Mouse (Mus musculus) limb, embryonic 13.5 days (tissue): Measurements from ENCODE around the gene Cdkn3. TPM values are rescaled to one million over a fixed set of nuclear protein-coding genes. Genes with fewer than 3 reads are reported as not detected.
A peak's percentile ranks its signal among the peaks of the same experiment; 100 is the strongest.
"Not testable (repeated sequence)": the region's sequence is repeated elsewhere in the genome, so short reads cannot be mapped to it uniquely, and the experiment has no call there.

Experiments
- ATAC-seq: fragments of 200-750 bp; cut with Nextera tagmentation; 2 replicates; pipeline ENCODE4 v1.8.0; 2017; ENCODE audit warnings: low read depth, moderate number of reproducible peaks, moderate TSS enrichment; ENCODE audit not compliant: low FRiP score
- H3K27ac ChIP-seq: fragments of 300-500 bp; sonication (generic); 2 replicates; pipeline ENCODE4 v1.5.1; 2015; ENCODE audit warnings: inconsistent platforms, mild to moderate bottlenecking, moderate library complexity
- H3K27me3 ChIP-seq: fragments of 300-500 bp; sonication (generic); 2 replicates; pipeline ENCODE4 v1.6.1; 2015; ENCODE audit warnings: mild to moderate bottlenecking, inconsistent platforms
- H3K36me3 ChIP-seq: fragments of 300-500 bp; sonication (generic); 2 replicates; pipeline ENCODE4 v1.6.1; 2015; ENCODE audit warnings: inconsistent platforms, mild to moderate bottlenecking, moderate library complexity
- H3K4me1 ChIP-seq: fragments of 300-500 bp; sonication (generic); 2 replicates; pipeline ENCODE4 v1.6.1; 2015; ENCODE audit warnings: inconsistent platforms
- H3K4me2 ChIP-seq: fragments of 300-500 bp; sonication (generic); replicated peaks from 2 replicates; pipeline ENCODE4 v1.6.1; 2015; ENCODE audit warnings: inconsistent platforms, mild to moderate bottlenecking, moderate library complexity
- H3K4me3 ChIP-seq: fragments of 300-500 bp; sonication (generic); 2 replicates; pipeline ENCODE4 v1.5.1; 2015; ENCODE audit warnings: moderate library complexity, mild to moderate bottlenecking, inconsistent platforms
- H3K9ac ChIP-seq: fragments of 300-500 bp; sonication (generic); 2 replicates; pipeline ENCODE4 v1.6.1; 2015; ENCODE audit warnings: mild to moderate bottlenecking, inconsistent platforms
- H3K9me3 ChIP-seq: fragments of 300-500 bp; sonication (generic); 2 replicates; pipeline ENCODE4 v1.6.1; 2016; ENCODE audit warnings: inconsistent platforms
- WGBS: fragments of 180-500 bp; shearing (Covaris S2); methylation state at CpG from one replicate; pipeline ENCODE4 v1.1.7; 2015; 5-methylcytosine and 5-hydroxymethylcytosine counted together
- polyA plus RNA-seq: library from polyadenylated mRNA; unstranded; fragments of >200 nt; fragmentation: Nextera tagmentation; extraction: Ambion mirVana; gene quantifications from 2 replicates; pipeline ENCODE4 v1.2.1, GENCODE M21; 2015

The Cdkn3 gene
- polyA plus RNA-seq, result 43.6 and 48.5 TPM in 2 replicates

DNA sequence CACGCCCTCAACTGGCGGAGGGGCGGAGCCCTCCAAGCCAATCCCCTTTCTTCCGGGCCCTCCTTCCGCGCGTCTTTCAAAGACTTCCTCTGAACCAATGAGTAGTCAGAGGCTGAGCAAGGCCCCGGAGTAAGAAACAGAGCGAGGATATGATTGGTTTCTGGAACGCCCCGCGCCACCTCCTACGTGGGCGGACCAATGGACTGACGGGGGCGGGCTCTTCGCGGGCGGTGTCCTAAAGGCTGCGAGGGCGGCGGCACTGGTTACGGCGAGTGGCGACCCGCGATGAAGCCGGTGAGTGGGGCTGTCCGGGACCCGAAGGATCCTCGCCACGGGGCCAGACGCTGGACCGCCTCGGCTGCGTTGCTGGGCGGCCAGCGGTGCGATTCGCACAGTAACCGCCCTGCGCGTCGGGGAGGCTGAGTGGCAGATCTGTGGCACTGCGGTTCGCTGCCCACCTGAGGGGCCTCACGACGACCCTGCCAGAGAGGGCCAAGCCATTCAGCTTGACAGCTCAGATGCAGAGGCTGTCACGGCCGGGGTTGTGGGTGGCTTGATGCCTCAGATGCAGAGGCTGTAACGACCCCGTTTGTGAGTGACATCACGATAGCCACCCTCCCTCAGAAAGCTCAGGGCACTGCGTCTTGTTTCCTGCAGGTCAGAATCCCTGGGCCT lies at the start of gene Cdkn3:
Gene Cdkn3, plus strand, starts transcription at position 187 of the 675 bp plus-strand sequence.
- H3K9me3 ChIP-seq, result 0 out of 2 replicates have a peak, but pooled peaks cover 7% of the 10 kb centered on the region
- peaks cover 15% of the 10 kb centered on the region for H3K36me3 ChIP-seq
- peak within 1 kb of the TSS; percentile 78 for H3K9ac ChIP-seq
- no peak within 1 kb of the TSS for H3K27ac ChIP-seq
- H3K4me1 ChIP-seq, result peaks cover 14% of the 10 kb centered on the region
- H3K27me3 ChIP-seq, result no peaks in the 10 kb centered on the region
- H3K4me3 ChIP-seq, result peak within 1 kb of the TSS; percentile 75
- peak within 1 kb of the TSS; percentile 93 for H3K4me2 ChIP-seq
- peak; percentile 100 for ATAC-seq
- under 1% methylated on average over 54 of the region's 54 CpGs for WGBS

DNA sequence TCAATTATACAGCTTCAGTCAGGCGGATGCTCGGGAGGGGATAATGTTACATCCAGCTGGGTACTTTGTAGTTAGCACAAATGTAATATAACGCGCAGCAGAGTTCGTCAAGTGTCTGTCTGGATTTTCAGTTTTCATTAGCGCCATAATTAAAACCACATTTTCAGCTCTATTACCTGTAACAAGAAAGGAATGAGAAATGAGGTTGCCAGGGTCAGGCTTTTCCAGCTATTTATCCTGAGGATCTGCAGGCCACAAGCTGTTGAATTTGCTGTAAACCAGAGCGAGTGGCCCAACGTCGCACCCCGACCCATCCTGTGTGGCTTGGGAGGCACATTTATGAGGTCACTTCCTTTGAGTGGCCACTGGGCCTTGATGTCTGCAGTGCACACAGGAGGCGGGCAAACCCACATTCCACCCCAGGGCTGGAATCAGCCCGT lies 41.8 kb upstream of the Cdkn3 start:
- Histone ChIP-seq H3K9ac (no peak overlapping the region), H3K4me2 (peak overlapping the region; percentile 30), H3K4me3 (no peak overlapping the region), H3K36me3 (no peaks in the 10 kb centered on the region), H3K9me3 (no peaks in the 10 kb centered on the region), H3K4me1 (peaks cover 36% of the 10 kb centered on the region), H3K27me3 (peaks cover 17% of the 10 kb centered on the region), H3K27ac (0 out of 2 replicates have a peak overlapping the region, but pooled peaks have one; percentile 29)
- 11% methylated on average over 12 of the region's 12 CpGs for WGBS
- ATAC-seq, result peak; percentile 68

DNA sequence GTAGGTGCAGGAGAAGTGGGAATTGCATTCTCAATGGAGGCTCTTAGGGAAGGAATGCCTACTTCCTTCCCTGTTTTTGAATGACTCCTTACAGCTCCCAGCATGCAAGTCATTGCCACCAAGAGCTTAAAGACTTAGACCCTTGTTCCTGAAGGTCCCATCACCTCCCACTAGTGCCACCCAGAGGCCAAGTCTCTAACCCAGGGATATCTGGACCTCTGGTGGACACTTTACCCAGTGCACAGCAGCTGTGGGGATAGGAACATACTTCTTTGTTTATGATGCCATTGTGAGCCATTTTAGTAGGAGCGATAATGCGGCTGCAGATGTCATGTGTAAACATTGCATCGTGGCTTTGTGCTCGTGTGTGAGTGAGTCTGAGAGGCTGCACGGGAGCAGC lies 38.3 kb upstream of the Cdkn3 start:
- no peak overlapping the region for H3K4me3 ChIP-seq

DNA sequence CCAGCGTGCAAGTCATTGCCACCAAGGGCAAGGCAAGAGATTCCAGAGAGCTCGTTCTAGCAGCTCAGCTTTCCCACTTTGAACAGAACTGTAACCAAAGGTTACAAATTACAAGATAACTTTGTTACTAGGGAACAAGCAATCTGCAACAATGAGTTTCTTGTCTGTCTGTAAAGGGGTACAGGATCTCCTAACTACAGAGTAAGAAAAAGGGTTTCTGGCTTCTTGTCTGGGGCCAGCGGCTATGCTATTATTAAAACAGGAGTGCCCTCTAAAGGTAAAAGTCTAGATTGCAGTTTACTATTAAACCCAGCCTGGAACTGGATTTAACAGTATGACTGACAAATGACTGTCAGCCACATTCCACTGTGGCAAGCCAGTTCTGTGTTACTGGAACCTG lies 36.5 kb upstream of the Cdkn3 start:
- Histone ChIP-seq H3K4me3 (no peak overlapping the region), H3K27me3 (peaks cover 7% of the 10 kb centered on the region), H3K9me3 (no peaks in the 10 kb centered on the region), H3K4me2 (no peak overlapping the region), H3K27ac (peak overlapping the region; percentile 6; the same call in 1 of the 2 replicates), H3K4me1 (peaks cover 30% of the 10 kb centered on the region), H3K36me3 (no peaks in the 10 kb centered on the region), H3K9ac (no peak overlapping the region)
- 23% methylated on average over 3 of the region's 3 CpGs for WGBS
- ATAC-seq, result peak; percentile 38; the same call in 1 of the 2 replicates

More for the DNA sequence above, 38.3 kb upstream of the Cdkn3 start:
- Histone ChIP-seq H3K9ac (no peak overlapping the region), H3K9me3 (no peaks in the 10 kb centered on the region), H3K36me3 (no peaks in the 10 kb centered on the region), H3K27me3 (peaks cover 7% of the 10 kb centered on the region), H3K4me2 (peak overlapping the region; percentile 23), H3K27ac (no peak overlapping the region), H3K4me1 (peaks cover 40% of the 10 kb centered on the region)
- peak; percentile 12; the same call in 1 of the 2 replicates for ATAC-seq
- 30% methylated on average over 5 of the region's 5 CpGs for whole genome bisulfite sequencing

DNA sequence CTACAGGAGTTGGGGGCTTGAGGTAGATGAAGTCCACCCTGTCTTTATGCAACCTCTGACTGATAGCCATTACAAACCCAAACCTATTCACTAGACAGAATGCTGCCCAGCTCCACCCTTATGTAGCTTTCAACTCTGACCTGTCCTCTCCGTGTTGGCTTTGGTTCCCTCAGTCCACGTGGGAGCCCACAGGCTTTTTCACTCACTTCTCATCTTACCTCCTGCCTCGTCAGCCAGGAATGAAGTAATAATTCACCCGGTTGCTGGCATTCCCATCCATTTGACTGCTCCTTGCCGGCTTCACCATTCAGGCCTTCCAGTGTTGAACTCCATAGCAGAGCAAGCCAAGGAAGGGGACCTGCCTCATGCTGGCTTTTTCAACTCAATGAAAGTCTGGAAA lies 35.4 kb upstream of the Cdkn3 start:
- peaks cover 6% of the 10 kb centered on the region for H3K27me3 ChIP-seq
- H3K9ac ChIP-seq, result no peak overlapping the region
- no peaks in the 10 kb centered on the region for H3K36me3 ChIP-seq
- peaks cover 19% of the 10 kb centered on the region for H3K4me1 ChIP-seq
- WGBS, result 24% methylated on average over 5 of the region's 5 CpGs
- H3K4me2 ChIP-seq, result no peak overlapping the region
- no peak overlapping the region for H3K4me3 ChIP-seq
- no peaks in the 10 kb centered on the region for H3K9me3 ChIP-seq
- no peak for ATAC-seq
- no peak overlapping the region for H3K27ac ChIP-seq

DNA sequence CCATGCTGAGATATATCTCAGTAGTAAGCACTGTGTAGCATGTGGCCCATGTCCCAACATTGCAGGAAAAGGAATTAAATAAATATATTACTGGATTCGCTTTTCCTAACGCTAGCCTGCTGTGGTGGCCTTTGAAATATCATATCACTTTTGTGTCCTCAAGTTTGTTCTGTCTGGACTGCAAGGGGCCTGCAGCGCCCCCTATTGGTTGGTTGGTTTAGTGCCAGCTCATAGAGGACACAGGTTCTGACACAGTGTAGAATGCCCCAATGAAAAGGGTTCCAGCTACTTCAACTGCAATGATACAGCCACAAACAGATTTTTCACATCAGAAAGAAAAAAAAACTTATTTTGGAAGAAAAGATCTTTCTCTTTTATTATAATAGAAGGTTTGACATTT lies 34.6 kb upstream of the Cdkn3 start:
- Histone ChIP-seq H3K4me1 (peaks cover 19% of the 10 kb centered on the region), H3K27ac (no peak overlapping the region), H3K9me3 (no peaks in the 10 kb centered on the region), H3K36me3 (no peaks in the 10 kb centered on the region), H3K9ac (no peak overlapping the region), H3K4me3 (no peak overlapping the region), H3K27me3 (no peaks in the 10 kb centered on the region), H3K4me2 (no peak overlapping the region)
- no peak for ATAC-seq
- WGBS, result 54% methylated on average over 3 of the region's 3 CpGs

DNA sequence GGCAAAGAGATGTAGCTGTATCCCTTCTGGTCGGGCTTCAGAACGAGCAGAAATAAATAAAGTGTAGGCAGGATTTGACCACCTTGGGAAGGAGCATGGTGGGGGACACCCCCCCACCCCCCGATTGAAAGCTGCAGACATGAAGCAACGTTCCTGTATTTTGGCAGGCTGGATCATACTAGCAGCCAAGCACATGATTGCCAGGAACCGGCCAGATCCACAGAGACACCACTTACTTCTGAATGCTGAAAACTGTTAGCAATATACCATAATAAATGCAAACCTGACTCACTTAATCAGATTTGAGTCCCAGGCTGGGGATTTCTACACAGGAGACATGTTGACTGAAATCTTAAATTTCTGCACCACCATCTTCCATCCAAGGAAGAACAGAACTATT lies 26.1 kb upstream of the Cdkn3 start:
- H3K4me1 ChIP-seq, result no peaks in the 10 kb centered on the region
- no peak overlapping the region for H3K4me3 ChIP-seq
- H3K27ac ChIP-seq, result no peak overlapping the region
- no peak overlapping the region for H3K4me2 ChIP-seq
- peak; percentile 57; the same call in 1 of the 2 replicates for ATAC-seq
- no peak overlapping the region for H3K9ac ChIP-seq
- no peaks in the 10 kb centered on the region for H3K36me3 ChIP-seq
- 57% methylated on average over 5 of the region's 5 CpGs for WGBS
- H3K9me3 ChIP-seq, result peaks cover 3% of the 10 kb centered on the region; the same call in 1 of the 2 replicates
- no peaks in the 10 kb centered on the region for H3K27me3 ChIP-seq

DNA sequence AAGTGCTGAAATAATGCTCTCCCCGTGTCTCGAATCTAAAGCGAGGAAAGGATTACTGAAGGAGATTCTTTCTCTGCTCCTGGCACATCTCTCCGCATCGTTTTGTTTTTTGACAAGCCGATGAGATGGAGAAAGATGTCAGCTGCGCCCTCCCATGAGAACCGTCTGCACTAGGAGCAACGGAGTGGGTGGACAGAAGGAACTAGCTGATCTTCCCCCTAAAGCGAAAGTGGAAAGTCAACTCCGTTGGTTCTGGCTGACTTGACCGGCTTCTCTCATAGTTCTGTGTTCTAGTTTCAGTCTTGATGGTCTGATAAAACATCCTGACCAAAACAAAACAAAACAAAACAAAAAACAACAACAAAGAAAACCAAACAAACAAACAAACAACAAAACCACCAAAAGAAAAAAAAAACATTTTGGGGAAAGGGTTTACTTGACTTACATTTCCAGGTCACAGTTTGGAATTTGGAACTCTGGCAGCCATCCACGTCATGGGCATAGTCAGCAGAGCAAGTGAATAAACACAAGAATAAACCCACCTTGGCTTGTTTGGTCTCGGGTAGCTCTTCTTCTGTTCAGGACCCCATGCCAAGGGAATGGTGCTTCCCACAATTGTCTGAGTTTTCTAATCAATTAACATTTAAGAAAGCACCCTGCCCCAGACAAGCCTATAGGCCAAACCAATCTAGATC lies 25.4 kb upstream of the Cdkn3 start:
- no peak for ATAC-seq
- Histone ChIP-seq H3K4me1 (no peaks in the 10 kb centered on the region), H3K9me3 (peaks cover 3% of the 10 kb centered on the region; the same call in 1 of the 2 replicates), H3K36me3 (no peaks in the 10 kb centered on the region), H3K27ac (no peak overlapping the region), H3K4me2 (0 out of 2 replicates have a peak overlapping the region, but pooled peaks have one; percentile 19), H3K9ac (no peak overlapping the region), H3K4me3 (no peak overlapping the region), H3K27me3 (no peaks in the 10 kb centered on the region)
- 73% methylated on average over 14 of the region's 14 CpGs for WGBS

DNA sequence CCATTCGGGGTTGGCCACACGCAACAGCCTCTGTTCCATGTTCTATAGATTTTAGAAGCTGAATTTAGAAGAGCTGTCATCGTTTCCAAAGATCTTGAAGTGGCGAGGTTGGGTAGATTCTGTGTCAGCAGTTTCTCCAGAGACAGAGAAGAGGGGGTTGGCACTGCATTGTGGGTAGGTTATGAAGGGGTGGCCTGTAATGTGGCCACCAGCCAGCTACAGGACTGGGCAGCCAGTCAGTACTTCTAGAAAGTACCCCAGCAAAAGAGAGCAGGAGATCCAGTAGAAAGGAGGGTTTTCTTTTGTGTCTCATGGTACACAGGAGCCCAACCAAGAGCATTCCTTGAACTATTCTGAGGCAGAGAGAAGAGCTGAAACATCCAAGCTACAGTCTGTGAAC lies 24.0 kb upstream of the Cdkn3 start:
- Histone ChIP-seq H3K4me3 (no peak overlapping the region), H3K4me1 (no peaks in the 10 kb centered on the region), H3K27me3 (no peaks in the 10 kb centered on the region), H3K4me2 (no peak overlapping the region), H3K9me3 (peaks cover 3% of the 10 kb centered on the region; the same call in 1 of the 2 replicates), H3K9ac (no peak overlapping the region), H3K36me3 (no peaks in the 10 kb centered on the region), H3K27ac (no peak overlapping the region)
- no peak for ATAC-seq
- 93% methylated on average over 4 of the region's 4 CpGs for WGBS

DNA sequence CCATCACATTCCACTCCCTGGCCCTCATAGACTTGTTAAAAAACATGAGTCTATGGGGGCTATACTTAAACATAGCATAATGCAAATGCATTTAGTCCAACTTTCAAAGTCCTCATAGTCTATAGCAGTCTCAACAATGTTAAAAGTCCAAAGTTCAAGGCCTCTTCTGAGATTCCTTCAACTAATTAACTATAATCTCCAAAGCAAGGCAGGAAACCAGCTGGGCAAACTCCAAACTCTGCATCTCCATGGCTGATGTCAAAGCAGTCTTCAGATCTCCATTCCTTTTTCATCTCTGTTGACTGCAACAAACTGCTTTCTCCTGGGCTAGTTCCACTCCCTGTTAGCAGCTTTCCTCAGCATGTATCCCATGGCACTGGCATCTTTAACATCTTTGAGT lies 23.0 kb upstream of the Cdkn3 start:
- not testable (repeated sequence) for H3K27ac ChIP-seq, H3K4me1 ChIP-seq, H3K4me3 ChIP-seq, ATAC-seq, H3K4me2 ChIP-seq, H3K36me3 ChIP-seq, H3K9ac ChIP-seq, H3K27me3 ChIP-seq, H3K9me3 ChIP-seq

DNA sequence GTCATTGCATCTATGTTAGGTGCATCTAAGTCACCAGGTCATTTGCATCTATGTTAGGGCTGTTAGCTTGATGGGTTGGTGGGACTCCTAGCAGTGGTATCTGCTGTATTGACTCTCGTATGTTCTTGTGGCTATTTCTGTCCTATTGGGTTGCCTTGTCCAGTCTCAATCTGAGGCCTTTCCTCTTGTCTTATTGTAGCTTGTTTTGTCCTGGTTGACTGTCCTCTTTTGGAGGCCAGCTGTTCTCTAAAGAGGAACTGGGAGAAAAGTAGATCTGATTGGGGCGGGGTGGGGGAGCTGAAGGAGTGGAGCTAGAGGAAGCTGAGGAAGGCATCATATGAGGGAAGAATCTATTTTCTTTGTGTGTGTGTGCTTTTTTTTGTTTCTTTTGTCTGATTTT lies 17.7 kb upstream of the Cdkn3 start:
- H3K9me3 ChIP-seq, result no peaks in the 10 kb centered on the region
- H3K36me3 ChIP-seq, result no peaks in the 10 kb centered on the region
- no peak overlapping the region for H3K4me2 ChIP-seq
- no peak for ATAC-seq
- H3K4me1 ChIP-seq, result no peaks in the 10 kb centered on the region
- no peak overlapping the region for H3K4me3 ChIP-seq
- no peaks in the 10 kb centered on the region for H3K27me3 ChIP-seq
- H3K27ac ChIP-seq, result no peak overlapping the region
- no peak overlapping the region for H3K9ac ChIP-seq
- WGBS, result 91% methylated on average over 2 of the region's 2 CpGs

DNA sequence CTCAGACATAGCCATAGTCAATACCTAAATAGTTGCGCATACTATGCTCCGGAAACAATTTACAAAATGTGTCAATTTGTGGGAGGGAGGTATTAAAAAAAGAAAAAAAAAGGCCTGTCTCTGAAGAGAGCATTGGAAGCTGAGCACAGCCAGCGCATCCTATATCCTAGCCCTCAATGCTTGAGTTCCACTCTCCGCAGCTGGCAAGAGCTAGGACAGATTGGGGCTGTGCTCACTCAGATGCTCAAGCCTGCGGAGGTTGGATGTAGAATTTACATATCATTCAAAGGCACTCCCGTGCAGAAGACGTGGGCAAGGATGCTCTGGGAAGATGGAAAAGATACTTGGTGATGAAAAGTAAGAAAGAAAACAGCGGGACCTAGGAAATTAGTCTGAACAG lies 14.9 kb upstream of the Cdkn3 start:
- Histone ChIP-seq H3K4me2 (no peak overlapping the region), H3K9me3 (no peaks in the 10 kb centered on the region), H3K27me3 (no peaks in the 10 kb centered on the region), H3K4me3 (no peak overlapping the region), H3K27ac (no peak overlapping the region), H3K36me3 (no peaks in the 10 kb centered on the region), H3K4me1 (no peaks in the 10 kb centered on the region), H3K9ac (no peak overlapping the region)
- no peak for ATAC-seq
- WGBS, result 93% methylated on average over 8 of the region's 8 CpGs
